Comparison of ENCODE assay signal across 30 mouse cellular contexts in the genomic region with DNA sequence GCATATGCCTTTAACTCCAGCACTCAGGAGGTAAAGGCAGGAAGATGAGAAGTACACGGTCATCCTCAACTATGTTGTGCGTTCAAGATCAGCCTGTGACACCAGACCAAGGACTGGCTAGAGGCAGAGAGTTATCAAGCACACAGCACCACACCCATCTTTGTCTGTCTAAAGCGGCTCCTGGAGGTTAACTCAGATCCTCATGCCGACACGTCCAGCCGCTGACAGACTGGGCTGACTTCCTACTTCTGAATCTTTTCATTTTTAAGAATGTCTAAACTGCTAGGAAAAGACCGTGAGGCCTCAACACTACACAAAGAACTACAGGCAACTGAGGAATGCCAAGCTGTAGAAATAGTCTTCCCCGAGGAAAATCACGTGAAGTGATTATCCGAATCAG.
"Had no signal": no experiment of that assay in that cellular context is flagged by ENCODE, and none has a peak within 500 bp of the region (broad histone marks: within the 10 kb centered on the region; RNA-seq: fewer than 3 reads in every experiment).

No protein-coding gene starts in this region.

- H3K4me2 ChIP-seq: limb, embryonic 12.5 days; limb, embryonic 13.5 days; limb, embryonic 15.5 days; liver, embryonic 11.5 days; liver, embryonic 12.5 days; liver, embryonic 13.5 days; liver, embryonic 15.5 days; lung, embryonic 14.5 days; lung, embryonic 15.5 days; midbrain, embryonic 11.5 days; midbrain, embryonic 12.5 days; midbrain, embryonic 13.5 days; midbrain, embryonic 15.5 days had no signal

- H3K36me3 ChIP-seq: limb, embryonic 10.5 days; limb, embryonic 12.5 days; limb, embryonic 13.5 days; limb, embryonic 15.5 days; liver, embryonic 12.5 days; liver, embryonic 13.5 days; liver, embryonic 15.5 days; lung, embryonic 15.5 days; midbrain, embryonic 10.5 days; midbrain, embryonic 12.5 days; midbrain, embryonic 13.5 days; midbrain, embryonic 15.5 days had no signal

- DNase-seq: left cerebral cortex, postnatal 4 days; liver; liver, embryonic 13.5 days; liver, postnatal 0 days; lung, adult 18-20 months; lung, adult 2 months; lung, embryonic 14.5 days; lung, postnatal 10 days; lung, postnatal 14 days; lung, postnatal 36 days; lung, postnatal 4 days had no signal

- H3K4me1 ChIP-seq: liver, embryonic 15.5 days; lung, embryonic 15.5 days had no signal

- H3K4me3 ChIP-seq: limb, embryonic 10.5 days; limb, embryonic 12.5 days; limb, embryonic 13.5 days; limb, embryonic 15.5 days; liver, embryonic 12.5 days; liver, embryonic 13.5 days; liver, embryonic 15.5 days; lung, embryonic 15.5 days; megakaryocyte, embryonic 14.5 days; midbrain, embryonic 10.5 days; midbrain, embryonic 12.5 days; midbrain, embryonic 13.5 days; midbrain, embryonic 15.5 days; myocyte had no signal

- H3K27ac ChIP-seq: limb, embryonic 10.5 days; limb, embryonic 12.5 days; limb, embryonic 13.5 days; limb, embryonic 15.5 days; liver, embryonic 12.5 days; liver, embryonic 13.5 days; liver, embryonic 14.5 days; liver, embryonic 15.5 days; lung, embryonic 15.5 days; macrophage; midbrain, embryonic 10.5 days; midbrain, embryonic 12.5 days; midbrain, embryonic 13.5 days; midbrain, embryonic 15.5 days had no signal

- ATAC-seq: liver, embryonic 12.5 days; liver, postnatal 0 days; lung, postnatal 0 days; midbrain, embryonic 13.5 days; midbrain, embryonic 15.5 days; midbrain, embryonic 16.5 days had no signal

- H3K9ac ChIP-seq: limb, embryonic 12.5 days; limb, embryonic 13.5 days; limb, embryonic 15.5 days; liver, embryonic 12.5 days; liver, embryonic 13.5 days; liver, embryonic 14.5 days; liver, embryonic 15.5 days; liver, postnatal 0 days; lung, embryonic 14.5 days; lung, embryonic 15.5 days; midbrain, embryonic 12.5 days; midbrain, embryonic 13.5 days; midbrain, embryonic 15.5 days had no signal

- H3K9me3 ChIP-seq: limb, embryonic 10.5 days; limb, embryonic 12.5 days; limb, embryonic 13.5 days; limb, embryonic 15.5 days; liver, embryonic 12.5 days; liver, embryonic 13.5 days; liver, embryonic 15.5 days; lung, embryonic 15.5 days; megakaryocyte, embryonic 14.5 days; midbrain, embryonic 10.5 days; midbrain, embryonic 12.5 days; midbrain, embryonic 13.5 days; midbrain, embryonic 15.5 days had no signal
